Mouse (Mus musculus) left cerebral cortex, adult 8-10 months (tissue): ENCODE data around the gene Gm45716. TPM values are rescaled to one million over a fixed set of nuclear protein-coding genes. Genes with fewer than 3 reads are reported as not detected.
"Not testable (repeated sequence)": the region's sequence is repeated elsewhere in the genome, so short reads cannot be mapped to it uniquely, and the experiment has no call there.

ENCODE experiments used
- DNase-seq, 2 experiments: peaks; one replicate each; pipeline ENCODE4 v3.0.0; 2022; ENCODE audit warnings: low spot score in 2 of 2
- total RNA-seq, 4 experiments: library from RNA; stranded (reverse); gene quantifications; 2 replicates each; pipeline ENCODE4 v1.2.4; 2022

The Gm45716 gene
- total RNA-seq, 4 experiments from 2014 or later = 2.6 to 4.5 (median 3.6) TPM

DNA sequence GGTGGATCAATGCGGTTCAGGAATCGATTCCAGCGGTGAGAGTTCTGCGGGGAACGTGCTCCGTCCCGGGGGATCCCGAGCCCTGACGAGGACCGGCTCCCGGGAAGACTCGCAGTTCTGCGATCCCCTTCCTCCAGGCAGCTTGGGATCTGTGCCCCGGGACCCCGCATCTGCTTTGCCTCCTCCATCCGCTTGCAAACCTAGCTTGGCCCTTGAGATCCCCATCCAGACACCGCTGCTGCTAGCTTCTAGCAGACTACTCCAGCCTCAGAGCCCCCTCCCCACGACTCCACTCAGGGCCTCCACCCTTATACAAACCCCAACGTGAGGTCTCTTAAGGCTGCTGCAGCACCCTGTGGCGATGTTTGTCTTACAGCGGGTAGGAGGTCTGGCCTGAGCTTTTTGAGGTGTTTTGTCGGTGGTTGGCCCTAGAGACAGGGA, 62.2 kb downstream of the Gm45716 start:
- peak in 1 of 2 experiments; percentile 37 for DNase-seq

- DNase-seq = no peak
Observed at GRCm38 (mm10) chr11:90250189-90250588, 62.7 kb downstream of the Gm45716 start.

DNA sequence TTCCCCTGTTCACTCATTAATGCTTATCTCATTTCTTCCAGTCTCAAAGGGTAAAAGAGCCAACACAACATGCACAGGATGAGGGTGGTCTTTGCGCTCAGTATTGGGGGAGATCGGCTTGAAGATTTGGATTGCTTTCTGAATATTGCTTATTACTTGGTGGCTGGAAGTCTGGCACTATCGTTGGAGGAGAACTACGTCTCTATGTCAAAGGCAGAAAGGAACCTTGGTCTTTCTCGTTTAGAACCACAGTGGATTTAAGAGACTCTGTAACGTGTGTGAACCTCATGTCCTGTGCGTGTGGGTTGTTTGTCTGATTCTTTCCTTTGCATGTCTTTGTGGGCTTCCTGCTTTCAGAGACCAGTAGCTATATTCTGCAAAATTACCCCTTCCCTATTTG, 63.2 kb downstream of the Gm45716 start:
- no peak for DNase-seq

GRCm38 (mm10) chr11:90251923-90252322, 64.4 kb downstream of the Gm45716 start:
- no peak for DNase-seq

DNA sequence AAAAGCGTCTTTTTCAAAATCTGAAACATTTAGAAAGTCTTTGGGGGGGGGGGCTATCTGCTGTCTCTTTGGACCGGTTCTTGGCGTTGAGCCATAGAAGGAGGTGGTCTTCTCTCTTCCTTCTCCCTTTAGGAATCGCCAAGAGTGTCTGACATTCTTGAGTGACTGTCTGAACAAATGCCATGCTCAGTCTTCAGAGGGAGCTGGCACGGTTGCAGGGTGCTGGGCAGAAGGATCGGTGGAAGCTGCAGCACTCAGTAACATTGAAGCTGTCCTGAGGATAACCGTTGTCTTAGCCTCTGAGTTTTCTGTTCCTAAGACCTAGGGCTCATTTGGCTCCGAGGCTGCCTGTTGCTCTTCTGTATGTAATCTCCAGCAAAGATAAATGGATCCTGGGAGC, 64.9 kb downstream of the Gm45716 start:
- no peak for DNase-seq

GRCm38 (mm10) chr11:90254536-90254935, 67.1 kb downstream of the Gm45716 start:
- no peak for DNase-seq

DNA sequence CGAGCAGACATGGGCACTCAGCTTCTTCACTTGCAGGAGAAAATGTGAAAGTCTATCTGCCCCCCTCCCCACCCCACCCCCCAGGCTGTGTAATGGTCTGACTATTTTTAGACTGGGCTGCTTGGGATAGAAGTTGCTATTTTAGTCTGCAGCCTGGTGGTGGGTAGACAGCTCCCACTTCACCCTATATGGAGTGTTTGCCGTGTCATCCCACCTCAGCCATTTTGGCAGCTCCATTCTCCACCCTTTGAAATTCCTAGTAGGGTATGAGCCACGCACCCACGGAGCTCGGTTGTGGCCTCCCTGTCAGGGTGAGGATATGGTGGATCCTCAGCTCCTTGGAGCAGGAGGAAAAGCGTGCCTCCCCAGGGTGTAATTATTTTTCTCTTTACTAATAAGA, 68.2 kb downstream of the Gm45716 start:
- DNase-seq = peak in 1 of 2 experiments; percentile 66

DNA sequence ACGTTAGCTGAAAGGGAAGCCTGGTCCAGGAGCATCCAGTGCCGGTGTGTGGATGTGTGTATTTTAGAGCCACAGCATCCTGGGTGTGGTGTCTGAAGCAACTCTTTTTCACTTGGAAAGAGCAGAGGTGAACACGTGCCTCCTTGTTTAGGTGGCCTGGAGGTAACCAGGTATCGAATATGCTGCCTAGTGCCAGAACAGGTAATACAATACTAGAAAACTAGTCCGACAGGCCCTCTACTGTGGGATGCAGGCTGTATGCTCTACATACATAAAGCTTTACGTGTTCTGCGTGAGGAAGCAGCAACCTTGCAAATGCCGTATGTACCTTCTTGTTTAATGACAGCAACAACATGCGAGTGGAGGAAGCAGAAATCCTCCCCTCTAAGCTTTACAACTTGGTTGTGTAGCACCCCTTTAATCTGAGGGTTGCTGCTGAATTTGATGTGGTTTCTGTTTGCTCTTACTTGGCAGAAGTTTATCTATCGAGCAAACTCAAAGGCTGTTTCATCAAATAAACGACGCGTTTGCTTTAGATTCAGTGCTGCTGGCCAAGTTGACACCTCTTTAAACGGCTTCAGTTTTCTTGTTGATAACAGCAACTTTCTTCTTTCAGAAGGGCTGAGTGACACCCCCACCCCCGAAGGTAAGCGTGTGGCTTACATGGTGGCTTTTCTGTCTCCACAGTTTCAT, 69.5 kb downstream of the Gm45716 start:
- DNase-seq = no peak

DNA sequence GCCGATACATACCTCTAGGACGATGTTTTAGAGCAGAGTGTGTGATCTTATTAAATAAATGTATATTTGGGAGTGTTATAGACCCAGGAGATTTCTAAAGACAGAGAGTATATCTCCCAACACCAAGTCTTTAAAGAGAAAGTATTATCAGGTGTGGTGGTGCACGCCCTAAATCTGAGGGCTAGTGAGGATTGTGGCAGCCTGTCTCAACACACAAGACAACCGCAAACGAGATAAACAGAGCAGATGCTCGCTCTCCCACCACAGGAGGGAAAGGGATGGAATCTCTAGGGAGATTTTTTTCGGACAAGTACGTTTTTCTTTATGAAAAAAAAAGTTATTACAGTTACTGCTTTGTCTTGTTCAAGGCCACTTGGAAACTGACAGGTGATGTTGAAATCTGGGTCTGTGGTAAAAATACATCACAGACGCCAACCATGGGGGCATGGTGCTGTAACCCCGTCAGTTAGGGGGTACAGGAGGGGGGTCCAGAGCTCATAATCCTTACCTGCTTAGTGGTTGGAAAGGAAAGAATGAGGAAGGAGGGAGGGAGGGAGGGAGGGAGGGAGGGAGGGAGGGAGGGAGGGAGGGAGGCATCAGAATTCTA, 70.9 kb downstream of the Gm45716 start:
- DNase-seq = no peak

DNA sequence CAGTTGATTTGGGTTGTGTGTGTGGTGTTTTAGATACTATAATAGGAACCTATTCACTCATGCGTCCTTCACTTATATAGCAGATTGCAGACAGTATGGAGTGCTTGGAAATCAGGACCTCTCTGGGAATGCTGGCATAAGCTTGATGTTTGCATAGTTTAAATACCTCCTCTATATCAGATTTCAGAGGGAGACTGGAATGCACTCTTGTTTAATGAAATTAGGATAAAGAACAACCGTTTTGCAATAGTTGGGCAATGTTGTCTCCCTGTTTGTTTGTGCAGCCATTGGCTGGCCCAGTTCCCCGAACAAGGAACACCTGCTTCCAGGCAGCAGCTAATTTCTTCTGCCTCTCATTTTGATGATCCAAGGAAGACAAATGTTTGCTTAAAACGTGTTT, 71.6 kb downstream of the Gm45716 start:
- no peak for DNase-seq

- no peak for DNase-seq
Observed at GRCm38 (mm10) chr11:90259826-90260225, 72.3 kb downstream of the Gm45716 start.

DNA sequence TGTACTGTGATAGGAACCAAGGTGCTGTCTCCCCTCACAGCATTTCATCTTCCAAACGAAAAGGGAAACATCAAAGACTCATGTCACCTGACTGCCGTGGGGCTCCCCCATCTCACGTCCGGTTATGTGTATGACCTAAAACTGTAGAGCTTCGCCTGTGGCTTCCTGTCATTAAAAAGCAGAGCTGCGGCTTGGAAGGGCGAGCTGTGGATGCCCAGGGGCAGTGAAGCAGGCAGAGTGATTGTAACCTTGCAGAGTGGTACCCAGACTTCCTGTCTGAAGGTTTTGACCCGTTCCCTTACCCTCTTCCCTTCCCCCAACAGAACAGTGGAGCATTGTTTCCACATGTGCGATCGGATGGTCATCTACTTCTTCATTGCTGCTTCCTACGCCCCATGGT, 76.7 kb downstream of the Gm45716 start:
- DNase-seq = no peak

DNA sequence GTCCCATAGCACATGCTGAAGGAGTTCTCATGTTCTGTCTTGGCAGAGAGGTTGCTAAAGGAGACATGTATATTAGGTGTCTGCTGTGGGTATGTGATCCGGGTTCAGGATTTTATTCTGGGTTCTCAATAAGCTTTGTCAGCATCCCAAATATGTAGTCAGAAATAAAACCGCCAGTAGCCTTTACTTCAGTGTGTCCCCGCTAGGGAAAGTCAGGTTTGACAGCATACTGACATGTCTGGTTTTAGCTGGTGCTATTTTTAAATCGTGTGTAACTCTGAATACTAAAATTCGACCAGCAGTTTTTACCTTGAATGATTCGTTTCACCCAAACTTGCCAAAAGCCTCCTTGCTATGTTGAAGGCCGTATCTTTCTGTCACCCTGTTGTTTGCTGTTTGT, 78.1 kb downstream of the Gm45716 start:
- no peak for DNase-seq

DNA sequence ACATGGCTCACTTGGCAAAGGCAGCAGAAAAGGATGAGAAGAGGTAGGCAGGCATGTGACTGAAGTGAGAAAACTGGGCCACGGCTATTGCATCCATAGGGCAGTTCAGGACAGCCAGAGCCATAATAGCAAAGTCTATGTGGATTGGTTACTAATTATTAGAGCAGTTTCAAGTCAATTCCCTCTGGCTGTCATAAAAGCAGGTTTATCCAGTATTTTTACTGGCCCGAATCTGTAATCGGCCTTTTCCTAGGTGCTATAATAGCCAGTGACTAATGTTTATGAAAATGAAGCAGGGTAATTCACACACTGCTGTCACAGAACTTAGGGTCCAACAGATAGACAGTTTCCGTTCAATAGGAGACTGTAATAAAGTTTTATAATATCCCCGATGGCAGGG, 81.5 kb downstream of the Gm45716 start:
- DNase-seq = no peak

DNA sequence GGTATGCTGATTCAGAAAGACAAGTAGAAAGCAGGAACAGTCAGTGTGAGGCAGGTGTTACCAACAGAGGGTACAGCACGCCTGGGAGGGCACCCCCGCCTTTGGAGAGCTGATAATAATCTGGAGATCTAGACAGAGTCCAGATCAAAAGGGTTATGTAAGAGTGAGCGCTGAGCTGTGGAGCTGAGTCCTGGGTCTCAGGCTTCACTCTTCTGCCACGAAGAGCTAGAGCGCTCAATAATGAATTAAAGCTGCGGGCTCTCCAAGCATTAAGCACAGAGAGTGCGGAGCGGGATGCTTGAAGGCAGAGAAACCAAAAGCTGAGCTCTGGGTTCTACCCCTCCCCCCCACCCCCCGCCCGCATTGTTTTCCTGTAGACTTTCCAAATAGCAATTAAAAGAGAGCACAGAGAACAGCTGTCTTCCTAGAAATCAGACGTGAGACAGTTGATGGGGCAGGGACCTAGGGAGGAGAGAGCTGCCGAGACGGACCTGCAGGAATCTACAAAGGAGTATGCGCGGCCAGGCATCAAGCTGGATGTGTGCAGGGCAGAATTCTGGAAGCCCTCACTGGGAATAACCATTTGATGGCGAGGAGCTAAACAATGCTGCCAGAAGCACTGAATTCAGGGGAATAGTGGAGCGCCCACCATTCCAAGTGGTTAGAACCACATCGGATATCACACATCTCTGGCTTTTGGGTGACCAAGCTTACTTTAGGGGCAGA, 82.1 kb downstream of the Gm45716 start:
- no peak for DNase-seq

DNA sequence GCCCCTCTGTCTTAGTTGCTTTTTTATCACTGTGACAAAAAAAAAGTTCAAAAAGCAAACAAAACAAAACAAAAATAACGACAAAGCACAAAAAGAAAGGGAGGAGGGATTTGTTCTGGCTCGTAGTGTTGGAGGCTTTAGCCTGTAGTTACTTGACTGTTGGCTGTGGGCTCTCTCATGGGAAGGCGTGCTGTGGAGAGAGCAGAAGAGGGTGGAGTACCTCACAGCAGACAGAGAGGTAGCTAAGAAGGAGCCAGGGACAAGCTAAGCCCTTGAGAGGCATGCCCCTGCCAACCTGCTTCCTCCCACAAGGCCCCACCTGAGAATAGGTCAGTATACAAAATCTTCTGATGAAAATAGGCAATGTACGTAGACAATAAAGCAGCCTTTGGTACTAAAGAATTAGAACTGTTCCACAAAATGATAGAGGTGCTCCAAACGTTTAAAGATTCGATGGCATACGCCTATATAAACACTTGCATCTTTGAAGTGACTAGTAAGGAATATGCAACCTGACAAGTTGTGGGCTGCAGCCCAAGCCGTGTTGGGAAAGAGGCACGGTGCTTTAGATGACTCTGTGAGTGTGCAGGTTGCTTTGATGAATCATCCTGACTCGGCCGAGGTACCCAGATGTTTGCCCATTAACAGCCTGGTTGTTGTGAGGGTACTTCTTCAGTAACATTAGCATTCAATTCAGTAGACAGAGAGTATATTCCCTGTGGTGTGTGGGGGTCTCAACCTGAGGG, 82.8 kb downstream of the Gm45716 start:
- no peak for DNase-seq

DNA sequence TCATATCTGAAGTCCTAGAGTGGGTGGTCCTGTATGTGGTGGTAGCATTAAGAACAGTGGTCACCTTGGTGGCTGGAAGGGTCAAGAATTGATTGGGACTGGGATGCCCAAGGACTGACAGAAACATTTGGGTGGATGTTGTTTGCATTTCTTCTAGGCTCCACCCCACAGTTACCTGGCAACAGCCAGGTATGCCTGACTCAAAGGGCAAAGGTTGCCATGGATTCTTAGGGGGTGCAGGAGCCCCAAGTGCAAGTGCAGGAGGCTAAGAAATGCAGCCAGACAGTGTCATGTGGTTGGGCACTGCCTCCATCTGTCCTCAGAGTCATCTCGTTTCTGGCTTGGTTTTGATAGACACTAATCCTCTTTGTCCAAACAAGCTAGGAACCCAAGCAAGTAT, 86.7 kb downstream of the Gm45716 start:
- DNase-seq = no peak

DNA sequence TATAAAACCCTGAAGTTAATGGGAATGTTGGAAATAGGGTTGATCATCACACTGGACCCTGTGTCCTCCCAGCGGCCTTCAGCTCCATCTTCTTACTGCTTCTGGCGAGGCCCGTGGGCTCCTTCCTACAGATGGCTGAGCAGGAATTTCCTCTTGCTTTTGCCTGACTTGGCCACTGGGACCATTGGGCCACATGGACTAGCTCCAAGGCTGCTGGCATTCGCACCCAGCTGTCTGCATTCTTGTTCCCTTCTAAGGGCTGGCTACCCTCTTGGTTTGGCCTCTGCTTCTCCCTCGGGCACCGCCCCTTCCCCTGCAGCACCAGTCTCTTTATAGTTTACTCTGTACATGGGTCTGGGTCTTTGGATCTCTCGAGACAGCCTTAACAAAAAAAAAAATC, 88.2 kb downstream of the Gm45716 start:
- DNase-seq = no peak

DNA sequence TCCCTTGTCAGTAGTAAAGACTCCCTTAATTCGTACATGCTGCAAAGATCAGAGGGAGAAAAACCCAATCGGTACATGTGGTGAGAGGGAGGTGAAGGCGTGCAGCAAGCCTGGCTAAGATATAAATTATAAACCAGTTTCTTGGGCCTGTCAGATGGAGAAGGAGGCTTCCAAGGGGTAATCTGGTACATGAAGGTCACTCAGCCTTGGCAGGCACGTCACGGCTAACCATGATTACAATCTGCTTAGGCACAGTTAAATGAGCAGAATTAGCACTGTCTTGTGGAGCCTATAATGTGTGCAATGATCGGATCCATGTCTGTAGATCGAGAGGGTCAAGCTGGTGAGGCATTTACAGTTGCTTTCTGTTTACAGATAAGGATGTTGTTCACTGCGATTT, 88.7 kb downstream of the Gm45716 start:
- DNase-seq = no peak

DNA sequence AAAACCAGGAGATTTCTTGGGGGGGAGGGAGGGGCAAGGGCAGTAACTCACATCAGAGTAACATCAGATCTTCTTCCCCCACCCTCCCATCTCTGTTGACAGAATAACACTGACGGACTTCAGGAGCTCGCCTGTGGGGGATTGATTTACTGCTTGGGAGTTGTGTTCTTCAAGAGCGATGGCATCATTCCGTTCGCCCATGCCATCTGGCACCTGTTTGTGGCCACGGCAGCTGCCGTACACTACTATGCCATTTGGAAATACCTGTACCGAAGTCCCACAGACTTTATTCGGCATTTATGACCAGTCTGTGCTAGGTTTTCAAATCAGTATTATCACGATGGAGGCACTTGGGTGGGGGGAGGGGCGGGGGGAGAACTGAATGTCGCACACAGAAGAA, 89.1 kb downstream of the Gm45716 start:
- DNase-seq = no peak

DNA sequence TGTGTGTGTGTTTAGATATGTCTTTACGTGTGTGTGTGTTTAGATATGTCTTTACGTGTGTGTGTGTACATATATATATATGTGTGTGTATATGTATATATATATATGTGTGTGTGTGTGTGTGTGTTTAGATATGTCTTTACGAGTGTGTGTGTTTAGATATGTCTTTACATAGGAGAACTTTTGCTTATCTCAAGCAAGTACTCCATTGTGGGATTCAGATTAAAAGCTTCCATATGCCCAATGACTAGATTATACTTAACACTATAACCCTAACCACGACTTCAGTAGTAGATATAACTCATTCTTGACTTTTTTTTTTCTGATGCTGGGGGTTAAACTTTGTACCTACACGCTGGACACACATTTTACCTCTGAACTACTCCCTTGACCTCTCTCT, 92.6 kb downstream of the Gm45716 start:
- DNase-seq = no peak

DNA sequence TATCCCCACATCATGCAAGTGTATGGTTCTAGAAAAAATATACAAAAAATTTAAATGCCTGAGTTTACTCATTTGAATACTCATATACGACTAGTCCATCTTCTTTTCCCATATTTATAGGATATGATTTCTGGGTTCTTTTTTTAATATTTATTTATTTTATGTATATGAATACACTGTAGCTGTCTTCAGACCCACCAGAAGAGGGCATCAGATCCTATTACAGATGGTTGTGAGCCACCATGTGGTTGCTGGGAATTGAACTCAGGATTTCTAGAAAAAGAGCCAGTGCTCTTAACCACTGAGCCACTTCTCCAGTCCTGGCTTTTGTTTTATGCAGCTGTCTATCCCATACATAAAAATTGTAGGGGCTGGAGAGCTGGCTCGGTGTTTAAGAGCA, 94.5 kb downstream of the Gm45716 start:
- not testable (repeated sequence) for DNase-seq
